Mouse (Mus musculus) MEL (cell line): ENCODE data around the gene Tcte3. TPM values are rescaled to one million over a fixed set of nuclear protein-coding genes. Genes with fewer than 3 reads are reported as not detected.
A peak's percentile ranks its signal among the peaks of the same experiment; 100 is the strongest.

Experiments
- DNase-seq: peaks from one replicate; pipeline ENCODE4 v3.0.0; 2011; ENCODE audit warnings: low read depth, low spot score
- H3K27ac ChIP-seq: 2 replicates; pipeline ENCODE4 v1.5.1; 2012; ENCODE audit warnings: low read depth, mild to moderate bottlenecking, control low read depth, low read length, moderate library complexity; ENCODE audit not compliant: control insufficient read depth
- H3K27me3 ChIP-seq, 2 experiments: fragments of 150-350 bp in 1 of 2; sonication (generic) in 1 of 2; 2 replicates each; pipeline ENCODE4 v1.6.1; 2012; ENCODE audit warnings: low read length in 2 of 2, mild to moderate bottlenecking in 2 of 2, improper control_type of control experiment in 1 of 2, moderate library complexity in 1 of 2; ENCODE audit not compliant: insufficient read depth in 2 of 2, control insufficient read depth in 1 of 2
- H3K36me3 ChIP-seq, 2 experiments: 2 replicates each; pipeline ENCODE4 v1.6.1; 2012 to 2014; ENCODE audit warnings: low read length in 2 of 2, improper control_type of control experiment in 1 of 2, inconsistent platforms in 1 of 2, mild to moderate bottlenecking in 1 of 2; ENCODE audit not compliant: insufficient read depth in 2 of 2, control insufficient read depth in 1 of 2
- H3K4me1 ChIP-seq, 2 experiments: fragments of 150-350 bp in 1 of 2; sonication (generic) in 1 of 2; 2 replicates each; pipeline ENCODE4 v1.6.1; 2012; ENCODE audit warnings: low read length in 2 of 2, improper control_type of control experiment in 1 of 2, mild to moderate bottlenecking in 1 of 2; ENCODE audit not compliant: insufficient read depth in 2 of 2, control insufficient read depth in 1 of 2
- H3K4me3 ChIP-seq, 2 experiments: fragments of 150-350 bp in 1 of 2; sonication (generic) in 1 of 2; 2 replicates each; pipeline ENCODE4 v1.5.1; 2012; ENCODE audit warnings: low read depth in 2 of 2, low read length in 2 of 2, mild to moderate bottlenecking in 2 of 2, moderate library complexity in 2 of 2, control low read depth in 1 of 2, improper control_type of control experiment in 1 of 2; ENCODE audit not compliant: control insufficient read depth in 1 of 2, insufficient read depth in 1 of 2
- H3K79me2 ChIP-seq: 2 replicates; pipeline ENCODE4 v1.6.1; 2012; ENCODE audit warnings: mild to moderate bottlenecking, low read length, moderate library complexity; ENCODE audit not compliant: control insufficient read depth, poor library complexity, insufficient read depth
- H3K9ac ChIP-seq: 2 replicates; pipeline ENCODE4 v1.6.1; 2012; ENCODE audit warnings: low read depth, mild to moderate bottlenecking, control low read depth, low read length, moderate library complexity; ENCODE audit not compliant: control insufficient read depth, poor library complexity, severe bottlenecking
- H3K9me3 ChIP-seq: fragments of 150-350 bp; sonication (generic); replicated peaks from 2 replicates; pipeline ENCODE4 v1.6.1; 2012; ENCODE audit warnings: mild to moderate bottlenecking, low read length, improper control_type of control experiment, moderate library complexity; ENCODE audit not compliant: insufficient read depth
- BHLHE40 ChIP-seq: IDR thresholded peaks from 2 replicates; pipeline ENCODE4 v1.6.1; 2012; ENCODE audit warnings: low read depth, mild to moderate bottlenecking, inconsistent platforms, low read length, improper control_type of control experiment, borderline replicate concordance
- CHD1 ChIP-seq: IDR thresholded peaks from 2 replicates; pipeline ENCODE4 v1.6.1; 2012; ENCODE audit warnings: low read depth, mild to moderate bottlenecking, inconsistent platforms, low read length, improper control_type of control experiment
- CTCF ChIP-seq, 3 experiments: IDR thresholded peaks in 2 of 3; conservative IDR thresholded peaks in 1 of 3; 2 replicates each; pipeline ENCODE4 v1.5.1; 2011 to 2012; ENCODE audit warnings: low read length in 3 of 3, low read depth in 2 of 3, mild to moderate bottlenecking in 2 of 3, improper control_type of control experiment in 1 of 3, inconsistent platforms in 1 of 3, mixed read lengths in 1 of 3, moderate library complexity in 1 of 3; ENCODE audit not compliant: control insufficient read depth in 1 of 3, insufficient read depth in 1 of 3, poor library complexity in 1 of 3, severe bottlenecking in 1 of 3
- ELF1 ChIP-seq: IDR thresholded peaks from 2 replicates; pipeline ENCODE4 v1.6.1; 2014; ENCODE audit warnings: low read depth, mild to moderate bottlenecking, inconsistent platforms, low read length, improper control_type of control experiment, moderate library complexity
- KAT2A ChIP-seq: conservative IDR thresholded peaks from 2 replicates; pipeline ENCODE4 v1.6.1; 2012; ENCODE audit warnings: low read depth, low read length, improper control_type of control experiment, inconsistent platforms
- MAFK ChIP-seq: IDR thresholded peaks from 2 replicates; pipeline ENCODE4 v1.6.1; 2011; ENCODE audit warnings: low read depth, mild to moderate bottlenecking, low read length, improper control_type of control experiment, borderline replicate concordance
- MAZ ChIP-seq: IDR thresholded peaks from 2 replicates; pipeline ENCODE4 v1.6.1; 2012; ENCODE audit warnings: low read depth, mild to moderate bottlenecking, inconsistent platforms, low read length, improper control_type of control experiment
- MYB ChIP-seq: IDR thresholded peaks from 2 replicates; pipeline ENCODE4 v1.6.1; 2011; ENCODE audit warnings: mild to moderate bottlenecking, low read depth, low read length, improper control_type of control experiment
- NELFE ChIP-seq: IDR thresholded peaks from 2 replicates; pipeline ENCODE4 v1.6.1; 2011; ENCODE audit warnings: low read depth, low read length, improper control_type of control experiment
- NRF1 ChIP-seq: IDR thresholded peaks from 2 replicates; pipeline ENCODE4 v1.6.1; 2014; ENCODE audit warnings: low read depth, mild to moderate bottlenecking, inconsistent platforms, low read length, improper control_type of control experiment, moderate library complexity; ENCODE audit not compliant: poor library complexity, insufficient read depth, severe bottlenecking
- POLR2A ChIP-seq, 2 experiments: IDR thresholded peaks; 2 replicates each; pipeline ENCODE4 v1.6.1; 2011 to 2012; ENCODE audit warnings: low read length in 2 of 2, mild to moderate bottlenecking in 2 of 2, control low read depth in 1 of 2, improper control_type of control experiment in 1 of 2, low read depth in 1 of 2, moderate library complexity in 1 of 2; ENCODE audit not compliant: control insufficient read depth in 1 of 2, insufficient read depth in 1 of 2, poor library complexity in 1 of 2
- POLR2AphosphoS2 ChIP-seq: IDR thresholded peaks from 2 replicates; pipeline ENCODE4 v1.6.1; 2011; ENCODE audit warnings: low read length, improper control_type of control experiment
- RAD21 ChIP-seq: IDR thresholded peaks from 2 replicates; pipeline ENCODE4 v1.6.1; 2011; ENCODE audit warnings: mild to moderate bottlenecking, low read depth, low read length, improper control_type of control experiment
- SMC3 ChIP-seq: IDR thresholded peaks from 2 replicates; pipeline ENCODE4 v1.6.1; 2011; ENCODE audit warnings: low read depth, low read length, improper control_type of control experiment
- TAL1 ChIP-seq: IDR thresholded peaks from 2 replicates; pipeline ENCODE4 v1.6.1; 2012; ENCODE audit warnings: mild to moderate bottlenecking, inconsistent platforms, low read length, moderate library complexity, mixed read lengths
- TBP ChIP-seq: IDR thresholded peaks from 2 replicates; pipeline ENCODE4 v1.8.0; 2011; ENCODE audit warnings: low read depth, low read length, improper control_type of control experiment
- UBTF ChIP-seq: IDR thresholded peaks from 2 replicates; pipeline ENCODE4 v1.6.1; 2012; ENCODE audit warnings: low read depth, mild to moderate bottlenecking, inconsistent platforms, low read length, improper control_type of control experiment, moderate library complexity, borderline replicate concordance; ENCODE audit not compliant: insufficient read depth
- USF1 ChIP-seq: IDR thresholded peaks from 2 replicates; pipeline ENCODE4 v1.6.1; 2014; ENCODE audit warnings: low read depth, mild to moderate bottlenecking, inconsistent platforms, low read length, improper control_type of control experiment, moderate library complexity
- ZC3H11A ChIP-seq: IDR thresholded peaks from 2 replicates; pipeline ENCODE4 v1.6.1; 2012; ENCODE audit warnings: low read depth, mild to moderate bottlenecking, inconsistent platforms, low read length, improper control_type of control experiment
- ZKSCAN1 ChIP-seq: IDR thresholded peaks from 2 replicates; pipeline ENCODE4 v1.6.1; 2012; ENCODE audit warnings: low read depth, mild to moderate bottlenecking, inconsistent platforms, low read length, improper control_type of control experiment, moderate library complexity
- ZMIZ1 ChIP-seq: IDR thresholded peaks from 2 replicates; pipeline ENCODE4 v1.6.1; 2012; ENCODE audit warnings: low read depth, mild to moderate bottlenecking, inconsistent platforms, low read length, improper control_type of control experiment, moderate library complexity
- ZNF384 ChIP-seq: IDR thresholded peaks from 2 replicates; pipeline ENCODE4 v1.6.1; 2012; ENCODE audit warnings: low read depth, mild to moderate bottlenecking, inconsistent platforms, low read length, improper control_type of control experiment
- polyA plus RNA-seq, 2 experiments: library from polyadenylated mRNA; stranded (reverse) in 1 of 2; unstranded in 1 of 2; fragments of >175 nt in 1 of 2; fragments of >200 nt in 1 of 2; gene quantifications; 2 replicates each; pipeline versions ENCODE4 v1.2.1 to v1.2.4; 2012; ENCODE audit warnings: low replicate concordance in 2 of 2, low read depth in 1 of 2; ENCODE audit not compliant: insufficient read length in 2 of 2, insufficient read depth in 1 of 2, missing spikeins in 1 of 2
- total RNA-seq: library from RNA; depleted of rRNA; stranded (reverse); fragments of 300-350 nt; gene quantifications from 2 replicates; pipeline ENCODE4 v1.2.3, GENCODE M21; 2012

The Tcte3 gene
- total and polyA plus RNA-seq, 3 experiments: 10.3 to 13.8 TPM; not detected in 1

GRCm38 (mm10) chr17:15066066-15066465 is 24.8 kb upstream of the Tcte3 start:
- Histone ChIP-seq H3K27ac (no peak overlapping the region), H3K36me3 (peaks cover 0 to 4% of the 10 kb centered on the region in 2 experiments; a peak in 2 of 4 replicates), H3K27me3 (no peaks in the 10 kb centered on the region), H3K79me2 (no peaks in the 10 kb centered on the region), H3K9me3 (no peaks in the 10 kb centered on the region), H3K9ac (no peak overlapping the region), H3K4me3 (no peak overlapping the region), H3K4me1 (no peaks in the 10 kb centered on the region)
- TF ChIP-seq UBTF (no peak), USF1 (no peak), KAT2A (no peak), TAL1 (no peak), CHD1 (no peak), POLR2AphosphoS2 (no peak), POLR2A (IDR thresholded peaks at IDR 0.05; ENCODE audit: control insufficient read depth in 1 of 2, insufficient read depth in 1 of 2, low read depth in 1 of 2, low read length in 2 of 2, poor library complexity in 1 of 2) (no peak), ZMIZ1 (no peak), NELFE (no peak), BHLHE40 (no peak), RAD21 (no peak), MAFK (no peak), CTCF (IDR thresholded peaks at IDR 0.05 in 2 of 3, conservative IDR thresholded peaks at IDR 0.05 in 1 of 3; ENCODE audit: control insufficient read depth in 1 of 3, insufficient read depth in 1 of 3, low read depth in 2 of 3, low read length in 3 of 3, poor library complexity in 1 of 3, severe bottlenecking in 1 of 3) (no peak), MAZ (no peak), ZNF384 (no peak), NRF1 (no peak), ELF1 (no peak), ZC3H11A (no peak)
- DNase-seq: no peak

GRCm38 (mm10) chr17:15065391-15066024 is 24.2 kb upstream of the Tcte3 start:
- H3K27ac ChIP-seq: no peak overlapping the region
- no peaks in the 10 kb centered on the region for H3K27me3 ChIP-seq
- H3K4me1 ChIP-seq: no peaks in the 10 kb centered on the region
- H3K4me3 ChIP-seq: no peak overlapping the region
- TF ChIP-seq ZC3H11A (peak; percentile 78), RAD21 (peak; percentile 90), MYB (no peak), TBP (peak; percentile 63), ZKSCAN1 (no peak), SMC3 (peak; percentile 82), CTCF (IDR thresholded peaks at IDR 0.05 in 2 of 3, conservative IDR thresholded peaks at IDR 0.05 in 1 of 3; ENCODE audit: control insufficient read depth in 1 of 3, insufficient read depth in 1 of 3, low read depth in 2 of 3, low read length in 3 of 3, poor library complexity in 1 of 3, severe bottlenecking in 1 of 3) (peak; percentile 53 to 90 (median 57))
- H3K79me2 ChIP-seq: no peaks in the 10 kb centered on the region
- DNase-seq: peak; percentile 73
- H3K36me3 ChIP-seq: peaks cover 0 to 5% of the 10 kb centered on the region in 2 experiments; a peak in 2 of 4 replicates
- no peaks in the 10 kb centered on the region for H3K9me3 ChIP-seq
- H3K9ac ChIP-seq: no peak overlapping the region
